Mouse (Mus musculus) erythroblast, adult 5-6 weeks (primary cell): ENCODE measurements around the gene Gm20605. TPM values are rescaled to one million over a fixed set of nuclear protein-coding genes. Genes with fewer than 3 reads are reported as not detected.

Experiments
- ATAC-seq: replicated peaks from 2 replicates; pipeline ENCODE4 v1.8.0; 2016; ENCODE audit warnings: moderate number of reproducible peaks, mild to moderate bottlenecking, moderate TSS enrichment, inconsistent platforms; ENCODE audit not compliant: poor library complexity, low FRiP score, severe bottlenecking
- total RNA-seq, 2 experiments: library from RNA; stranded (forward) in 1 of 2; stranded (reverse) in 1 of 2; fragments of 150-400 nt in 1 of 2; fragments of 200-764, 138-1000 nt in 1 of 2; gene quantifications; 2 replicates each; pipeline versions ENCODE4 v1.2.3 to v1.2.4; 2015 to 2017; ENCODE audit warnings: low replicate concordance in 2 of 2

The Gm20605 gene
- total RNA-seq, 2 experiments from 2014 or later: 0.94 to 6.3 TPM

DNA sequence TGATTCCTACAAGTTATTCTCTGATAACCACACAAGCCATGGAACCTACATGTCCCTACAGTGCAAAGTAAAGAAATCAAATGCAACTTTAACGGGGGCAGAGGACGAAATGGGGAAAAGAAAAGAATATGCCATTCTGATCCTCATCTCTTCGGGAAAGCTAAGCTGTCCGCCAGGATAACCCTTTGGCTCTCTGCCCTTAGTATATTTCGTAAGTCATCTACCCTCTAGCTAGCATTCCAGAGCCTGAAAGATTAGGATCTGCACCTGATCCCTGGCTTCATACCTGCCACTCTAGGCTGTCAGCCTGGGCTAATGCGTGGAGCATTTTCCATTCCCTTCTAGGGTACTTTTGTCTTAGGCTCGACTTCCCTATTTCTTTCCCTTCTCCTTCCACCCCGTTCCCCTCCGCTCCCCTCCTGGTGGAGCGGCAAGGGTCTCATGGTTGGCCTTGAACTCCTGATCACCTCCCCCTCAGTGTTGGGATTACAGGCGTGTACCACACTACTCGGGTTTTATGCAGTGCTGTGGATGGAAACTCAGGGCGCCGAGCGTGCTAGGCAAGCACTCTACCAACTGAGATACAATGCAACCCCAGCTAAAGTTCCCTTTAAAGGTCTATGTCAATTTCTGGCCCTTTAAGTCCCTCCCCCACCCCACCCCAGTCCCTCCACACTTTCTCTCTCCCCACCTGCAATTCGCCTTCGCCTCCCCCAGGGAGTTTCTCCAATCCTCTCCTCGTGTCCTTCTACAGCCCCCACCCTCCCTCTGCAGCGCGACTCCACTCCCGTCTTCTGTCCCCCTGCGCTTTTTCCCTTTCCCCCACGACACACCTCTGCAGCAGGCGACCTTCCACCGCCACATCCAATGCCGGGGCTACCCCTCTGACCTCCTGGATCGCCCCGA lies 54.7 kb downstream of the Gm20605 start:
- ATAC-seq: no peak

DNA sequence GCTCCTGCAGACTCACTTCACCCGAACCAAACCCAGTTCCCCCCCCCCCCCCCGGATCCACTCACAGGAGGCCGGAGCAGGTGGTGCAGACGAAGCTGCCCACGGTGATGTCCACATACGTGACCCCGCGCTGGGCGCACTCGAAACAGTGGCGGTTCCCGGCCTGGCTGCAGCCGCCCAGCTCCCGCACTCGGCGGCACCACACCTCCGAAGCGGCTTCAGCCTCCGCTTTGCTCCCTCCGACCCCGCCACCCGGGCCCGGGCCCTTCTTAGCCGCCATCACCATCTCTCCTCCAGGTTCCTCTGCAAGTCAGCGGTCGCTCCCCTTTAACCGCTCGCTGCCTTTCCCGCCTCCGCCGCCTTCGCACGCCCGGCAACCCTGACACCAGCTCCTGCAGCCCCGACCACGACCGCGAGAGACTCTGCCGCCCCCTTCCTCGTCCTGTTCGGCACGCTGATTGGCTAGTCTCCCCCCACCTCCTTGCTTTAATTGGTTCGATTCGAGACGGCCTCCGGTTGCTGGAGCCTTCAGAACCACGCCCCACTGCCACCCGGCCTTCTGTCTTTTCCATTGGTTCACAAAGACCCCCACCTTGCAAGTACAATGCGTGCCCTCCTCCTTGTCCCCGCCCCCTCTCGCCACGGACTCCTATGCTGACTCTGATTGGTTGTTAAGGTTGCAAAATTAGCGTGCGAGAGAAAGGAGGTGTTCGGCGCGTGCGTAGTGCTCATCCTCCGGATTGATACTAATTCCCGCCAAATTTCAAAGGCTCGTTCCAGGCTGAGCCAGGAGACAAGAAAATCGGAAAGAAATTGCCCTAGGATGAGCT lies 55.5 kb downstream of the Gm20605 start, which contains the start of gene Agfg2:
Gene Agfg2, minus strand, starts transcription at position 433 of the 830 bp plus-strand sequence.
- peak; percentile 84 for ATAC-seq

GRCm38 (mm10) chr5:137685653-137686052 lies 56.7 kb downstream of the Gm20605 start:
- no peak for ATAC-seq

DNA sequence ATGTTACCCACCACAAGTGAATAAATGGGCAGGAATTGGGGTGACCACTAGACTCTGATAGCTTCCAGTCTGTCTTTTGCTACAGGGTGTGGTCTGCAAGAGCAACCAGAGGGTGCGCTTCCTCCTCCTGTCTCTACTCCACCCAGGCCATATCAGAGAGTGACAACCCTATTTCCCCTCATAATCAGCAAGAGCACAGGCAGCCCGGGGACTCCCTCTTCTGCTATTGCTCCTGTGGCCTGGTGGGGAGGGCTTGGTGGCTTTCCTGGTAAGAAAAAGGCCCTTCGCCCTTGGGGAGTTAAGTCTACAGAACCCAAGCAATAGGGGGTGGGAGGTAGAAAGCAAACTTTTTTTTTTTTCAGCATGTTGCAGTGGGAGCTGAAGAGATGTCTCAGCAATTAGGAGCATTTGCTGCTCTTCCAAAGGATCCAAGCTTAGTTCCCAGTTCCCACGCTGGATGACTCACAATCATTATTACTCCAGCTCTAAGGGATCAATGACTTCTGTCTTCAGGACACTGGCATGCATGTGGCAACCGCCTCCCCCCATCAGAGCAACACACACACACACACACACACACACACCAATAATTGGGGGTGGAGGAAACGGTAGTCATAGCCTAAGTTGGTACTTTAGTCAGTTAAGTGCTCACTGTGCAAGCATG lies 57.3 kb downstream of the Gm20605 start:
- peak; percentile 83 for ATAC-seq

GRCm38 (mm10) chr5:137689974-137690373 lies 61.0 kb downstream of the Gm20605 start:
- no peak for ATAC-seq

GRCm38 (mm10) chr5:137690531-137690930 lies 61.6 kb downstream of the Gm20605 start:
- no peak for ATAC-seq

DNA sequence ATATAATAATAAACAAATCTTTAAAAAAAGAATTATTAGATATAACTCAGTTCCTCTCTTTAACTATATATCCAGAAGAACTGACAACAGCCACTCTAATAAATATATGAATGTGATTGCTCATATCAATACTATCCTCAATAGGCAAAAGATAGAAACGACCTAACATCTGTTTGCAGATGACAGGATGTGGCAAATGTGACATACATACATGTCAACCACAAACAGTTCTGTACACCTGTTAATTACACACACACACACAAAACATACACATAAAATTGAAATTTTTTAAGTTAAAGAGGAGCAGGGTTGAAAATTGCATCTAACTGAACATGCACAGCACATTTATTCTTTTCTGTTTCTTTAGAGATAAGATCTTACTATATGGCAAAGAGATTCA lies 62.9 kb downstream of the Gm20605 start:
- ATAC-seq: no peak

Other genes starting within 250 kb of the Gm20605 start
- not detected in 2 replicates for gene Zan, start 152.1 kb upstream of the Gm20605 start, total RNA-seq (2015; ENCODE audit: low replicate concordance)
- not detected in 2 replicates for gene Zan, start 152.1 kb upstream of the Gm20605 start, total RNA-seq (2017; ENCODE audit: low replicate concordance)
- gene Pop7, start 126.7 kb upstream of the Gm20605 start, total RNA-seq (2015; ENCODE audit: low replicate concordance): 9.0 TPM in 1 of 2 replicates, not detected in the other
- 4.4 and 7.2 TPM in 2 replicates for gene Pop7, start 126.7 kb upstream of the Gm20605 start, total RNA-seq (2017; ENCODE audit: low replicate concordance)
- gene Gigyf1, start 110.6 kb upstream of the Gm20605 start, total RNA-seq (2015; ENCODE audit: low replicate concordance): 5.6 and 6.1 TPM in 2 replicates
- gene Gigyf1, start 110.6 kb upstream of the Gm20605 start, total RNA-seq (2017; ENCODE audit: low replicate concordance): 5.3 and 8.4 TPM in 2 replicates
- not detected in 2 replicates for gene Epo, start 95.9 kb upstream of the Gm20605 start, total RNA-seq (2015; ENCODE audit: low replicate concordance)
- gene Epo, start 95.9 kb upstream of the Gm20605 start, total RNA-seq (2017; ENCODE audit: low replicate concordance): not detected in 2 replicates
- gene Gnb2, start 95.7 kb upstream of the Gm20605 start, total RNA-seq (2015; ENCODE audit: low replicate concordance): 77.0 and 113 TPM in 2 replicates
- gene Gnb2, start 95.7 kb upstream of the Gm20605 start, total RNA-seq (2017; ENCODE audit: low replicate concordance): 94.2 and 96.3 TPM in 2 replicates
- gene Actl6b, start 75.7 kb upstream of the Gm20605 start, total RNA-seq (2015; ENCODE audit: low replicate concordance): not detected in 2 replicates
- gene Actl6b, start 75.7 kb upstream of the Gm20605 start, total RNA-seq (2017; ENCODE audit: low replicate concordance): not detected in 2 replicates
- 11.9 and 16.5 TPM in 2 replicates for gene Tfr2, start 59.3 kb upstream of the Gm20605 start, total RNA-seq (2015; ENCODE audit: low replicate concordance)
- gene Tfr2, start 59.3 kb upstream of the Gm20605 start, total RNA-seq (2017; ENCODE audit: low replicate concordance): 11.8 and 13.7 TPM in 2 replicates
- gene Mospd3, start 28.1 kb upstream of the Gm20605 start, total RNA-seq (2015; ENCODE audit: low replicate concordance): 18.6 and 37.2 TPM in 2 replicates
- 0.43 TPM in 1 of 2 replicates, not detected in the other for gene Mospd3, start 28.1 kb upstream of the Gm20605 start, total RNA-seq (2017; ENCODE audit: low replicate concordance)
- gene Pcolce, start 15.4 kb upstream of the Gm20605 start, total RNA-seq (2015; ENCODE audit: low replicate concordance): not detected in 2 replicates
- gene Pcolce, start 15.4 kb upstream of the Gm20605 start, total RNA-seq (2017; ENCODE audit: low replicate concordance): not detected in 2 replicates
- gene Fbxo24, start 173 bp upstream of the Gm20605 start, total RNA-seq (2015; ENCODE audit: low replicate concordance): not detected in 2 replicates
- gene Fbxo24, start 173 bp upstream of the Gm20605 start, total RNA-seq (2017; ENCODE audit: low replicate concordance): not detected in 2 replicates
- 9.0 and 27.2 TPM in 2 replicates for gene Lrch4, start 54 bp upstream of the Gm20605 start, total RNA-seq (2015; ENCODE audit: low replicate concordance)
- 10.6 and 13.9 TPM in 2 replicates for gene Lrch4, start 54 bp upstream of the Gm20605 start, total RNA-seq (2017; ENCODE audit: low replicate concordance)
- 11.0 and 17.1 TPM in 2 replicates for gene Sap25, start 12.2 kb downstream of the Gm20605 start, total RNA-seq (2015; ENCODE audit: low replicate concordance)
- 3.1 and 4.8 TPM in 2 replicates for gene Sap25, start 12.2 kb downstream of the Gm20605 start, total RNA-seq (2017; ENCODE audit: low replicate concordance)
- gene Irs3, start 16.5 kb downstream of the Gm20605 start, total RNA-seq (2015; ENCODE audit: low replicate concordance): not detected in 2 replicates
- gene Irs3, start 16.5 kb downstream of the Gm20605 start, total RNA-seq (2017; ENCODE audit: low replicate concordance): not detected in 2 replicates
- 9.6 and 12.1 TPM in 2 replicates for gene Agfg2, start 55.6 kb downstream of the Gm20605 start, total RNA-seq (2015; ENCODE audit: low replicate concordance)
- gene Agfg2, start 55.6 kb downstream of the Gm20605 start, total RNA-seq (2017; ENCODE audit: low replicate concordance): 20.5 and 24.5 TPM in 2 replicates
- gene Nyap1, start 112.4 kb downstream of the Gm20605 start, total RNA-seq (2015; ENCODE audit: low replicate concordance): 0.38 TPM in 1 of 2 replicates, not detected in the other
- gene Nyap1, start 112.4 kb downstream of the Gm20605 start, total RNA-seq (2017; ENCODE audit: low replicate concordance): 0.84 and 1.4 TPM in 2 replicates
- 24.5 and 44.6 TPM in 2 replicates for gene Tsc22d4, start 116.6 kb downstream of the Gm20605 start, total RNA-seq (2015; ENCODE audit: low replicate concordance)
- gene Tsc22d4, start 116.6 kb downstream of the Gm20605 start, total RNA-seq (2017; ENCODE audit: low replicate concordance): 69.5 and 76.3 TPM in 2 replicates
- 6.5 and 24.2 TPM in 2 replicates for gene Ppp1r35, start 149.7 kb downstream of the Gm20605 start, total RNA-seq (2015; ENCODE audit: low replicate concordance)
- gene Ppp1r35, start 149.7 kb downstream of the Gm20605 start, total RNA-seq (2017; ENCODE audit: low replicate concordance): 6.4 and 12.0 TPM in 2 replicates
- 7.7 and 11.7 TPM in 2 replicates for gene Mepce, start 158.5 kb downstream of the Gm20605 start, total RNA-seq (2015; ENCODE audit: low replicate concordance)
- gene Mepce, start 158.5 kb downstream of the Gm20605 start, total RNA-seq (2017; ENCODE audit: low replicate concordance): 4.8 and 14.4 TPM in 2 replicates
- gene Zcwpw1, start 158.6 kb downstream of the Gm20605 start, total RNA-seq (2015; ENCODE audit: low replicate concordance): 1.7 and 9.2 TPM in 2 replicates
- 5.5 and 6.1 TPM in 2 replicates for gene Zcwpw1, start 158.6 kb downstream of the Gm20605 start, total RNA-seq (2017; ENCODE audit: low replicate concordance)
- 18.0 and 45.2 TPM in 2 replicates for gene Pilra, start 207.1 kb downstream of the Gm20605 start, total RNA-seq (2015; ENCODE audit: low replicate concordance)
- gene Pilra, start 207.1 kb downstream of the Gm20605 start, total RNA-seq (2017; ENCODE audit: low replicate concordance): 13.0 and 21.6 TPM in 2 replicates
- gene Pilrb1, start 228.9 kb downstream of the Gm20605 start, total RNA-seq (2015; ENCODE audit: low replicate concordance): 33.9 and 54.4 TPM in 2 replicates
- 17.3 and 18.4 TPM in 2 replicates for gene Pilrb1, start 228.9 kb downstream of the Gm20605 start, total RNA-seq (2017; ENCODE audit: low replicate concordance)
- gene Pilrb2, start 242.6 kb downstream of the Gm20605 start, total RNA-seq (2015; ENCODE audit: low replicate concordance): 45.1 and 49.0 TPM in 2 replicates
- 12.4 and 30.1 TPM in 2 replicates for gene Pilrb2, start 242.6 kb downstream of the Gm20605 start, total RNA-seq (2017; ENCODE audit: low replicate concordance)